Mouse (Mus musculus) thymus, adult 2 months (tissue): ENCODE results near the gene Phf24. TPM values are rescaled to one million over a fixed set of nuclear protein-coding genes. Genes with fewer than 3 reads are reported as not detected.

ENCODE experiments used
- DNase-seq: peaks from one replicate; pipeline ENCODE4 v3.0.0; 2021
- H3K27ac ChIP-seq: fragments of 200-500 bp; 2 replicates; pipeline ENCODE4 v1.5.1; 2012; ENCODE audit warnings: low read length, control low read depth; ENCODE audit not compliant: control insufficient read depth, insufficient read depth
- H3K27me3 ChIP-seq: fragments of 200-500 bp; 2 replicates; pipeline ENCODE4 v1.6.1; 2012; ENCODE audit warnings: mild to moderate bottlenecking, low read length, moderate library complexity, mixed read lengths; ENCODE audit not compliant: control insufficient read depth, insufficient read depth
- H3K36me3 ChIP-seq: fragments of 200-500 bp; 2 replicates; pipeline ENCODE4 v1.6.1; 2012; ENCODE audit warnings: mild to moderate bottlenecking, low read length, moderate library complexity; ENCODE audit not compliant: control insufficient read depth, insufficient read depth
- H3K4me1 ChIP-seq: fragments of 200-500 bp; replicated peaks from 2 replicates; pipeline ENCODE4 v1.6.1; 2012; ENCODE audit warnings: low read length; ENCODE audit not compliant: control insufficient read depth, insufficient read depth
- H3K4me3 ChIP-seq: fragments of 200-500 bp; 2 replicates; pipeline ENCODE4 v1.5.1; 2012; ENCODE audit warnings: mild to moderate bottlenecking, low read length, control low read depth, moderate library complexity; ENCODE audit not compliant: control insufficient read depth, insufficient read depth
- CTCF ChIP-seq: fragments of 200-500 bp; IDR thresholded peaks from 2 replicates; pipeline ENCODE4 v1.5.1; 2012; ENCODE audit warnings: mild to moderate bottlenecking, control low read depth, low read length, moderate library complexity, borderline replicate concordance; ENCODE audit not compliant: control insufficient read depth, poor library complexity, insufficient read depth; ENCODE audit errors: extremely low read depth
- POLR2A ChIP-seq: fragments of 200-500 bp; IDR thresholded peaks from 2 replicates; pipeline ENCODE4 v1.6.1; 2012; ENCODE audit warnings: mild to moderate bottlenecking, low read length, control low read depth, moderate library complexity; ENCODE audit not compliant: control insufficient read depth, poor library complexity, insufficient read depth; ENCODE audit errors: extremely low read depth
- WGBS: fragments of 180-500 bp; shearing (Covaris S2); methylation state at CpG from one replicate; pipeline ENCODE4 v1.1.7; 2018; 5-methylcytosine and 5-hydroxymethylcytosine counted together
- polyA plus RNA-seq: library from polyadenylated mRNA; depleted of rRNA; stranded (reverse); fragments of >200 nt; gene quantifications from 2 replicates; pipeline ENCODE4 v1.2.3, GENCODE M21; 2012

Phf24 gene
- polyA plus RNA-seq, 1 experiment, result 2.3 TPM

DNA sequence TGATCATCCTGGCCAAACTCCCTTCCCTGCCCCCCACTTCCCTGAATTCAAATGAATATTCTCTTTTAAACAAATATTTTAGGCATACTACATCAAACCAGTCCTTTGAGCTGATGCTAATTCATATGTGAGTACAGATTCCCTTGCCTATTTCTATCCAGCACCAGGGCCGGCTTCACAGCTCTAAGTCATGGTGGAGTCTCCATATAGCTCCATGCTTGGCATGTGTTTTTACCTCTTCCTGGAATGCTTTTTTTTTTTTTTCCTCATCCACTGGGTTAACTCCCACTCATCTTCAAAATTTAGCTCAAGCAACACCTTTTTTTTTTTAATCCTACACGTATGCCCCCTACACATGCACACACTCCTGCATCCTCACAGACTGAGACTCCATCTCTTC lies 5.1 kb downstream of the Phf24 start:
- Histone ChIP-seq H3K4me3 (no peak overlapping the region), H3K27me3 (peaks cover 4% of the 10 kb centered on the region; the same call in 1 of the 2 replicates), H3K27ac (no peak overlapping the region), H3K36me3 (no peaks in the 10 kb centered on the region), H3K4me1 (peaks cover 7% of the 10 kb centered on the region)
- WGBS, result 84% methylated on average over 2 of the region's 2 CpGs
- no peak for DNase-seq
- TF ChIP-seq POLR2A, result no peak
- TF ChIP-seq CTCF, result no peak

DNA sequence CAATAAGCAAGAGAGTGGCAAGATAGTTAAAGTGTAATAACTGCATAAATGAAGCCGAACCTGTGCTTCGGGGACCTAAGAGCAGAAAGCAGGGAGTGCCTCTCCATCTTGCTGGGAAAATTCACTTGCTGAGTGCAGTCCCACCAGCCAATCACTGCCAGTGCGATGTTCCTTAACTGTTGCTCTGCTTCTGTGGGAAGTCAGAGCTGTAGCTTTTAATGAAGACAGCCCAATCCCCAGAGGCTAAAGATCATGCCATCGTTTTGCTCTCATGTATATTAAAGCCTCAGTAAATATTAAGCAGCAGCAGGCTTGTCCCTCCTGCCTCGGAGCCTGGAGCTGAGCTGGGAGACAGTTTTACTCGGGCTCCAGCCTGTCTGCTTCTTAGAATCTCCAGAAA lies 5.6 kb downstream of the Phf24 start:
- no peaks in the 10 kb centered on the region for H3K36me3 ChIP-seq
- TF ChIP-seq CTCF (no peak), POLR2A (no peak)
- 80% methylated on average over 6 of the region's 6 CpGs for WGBS
- no peak overlapping the region for H3K27ac ChIP-seq
- H3K4me1 ChIP-seq, result peaks cover 4% of the 10 kb centered on the region
- H3K27me3 ChIP-seq, result peaks cover 4% of the 10 kb centered on the region; the same call in 1 of the 2 replicates
- H3K4me3 ChIP-seq, result no peak overlapping the region
- no peak for DNase-seq

DNA sequence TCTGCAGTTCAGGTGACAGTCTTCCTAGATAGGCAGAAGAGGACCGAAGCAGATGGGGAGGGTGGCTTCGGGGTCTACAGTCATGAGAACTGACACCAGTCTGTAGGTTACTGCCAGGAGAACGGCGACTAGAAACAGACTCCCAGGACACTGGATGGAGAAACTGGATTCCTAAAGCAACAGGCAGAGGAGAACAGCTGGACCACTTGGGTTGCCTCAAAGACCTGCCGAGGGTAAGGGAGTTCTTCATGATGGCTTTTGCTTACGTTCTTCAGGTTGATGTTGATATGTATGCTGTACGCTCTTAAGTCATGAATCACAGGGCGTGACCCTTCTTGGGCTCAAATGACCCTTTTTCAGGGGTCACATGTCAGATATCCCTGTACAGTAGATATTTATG lies 6.0 kb downstream of the Phf24 start:
- TF ChIP-seq CTCF (no peak), POLR2A (no peak)

DNA sequence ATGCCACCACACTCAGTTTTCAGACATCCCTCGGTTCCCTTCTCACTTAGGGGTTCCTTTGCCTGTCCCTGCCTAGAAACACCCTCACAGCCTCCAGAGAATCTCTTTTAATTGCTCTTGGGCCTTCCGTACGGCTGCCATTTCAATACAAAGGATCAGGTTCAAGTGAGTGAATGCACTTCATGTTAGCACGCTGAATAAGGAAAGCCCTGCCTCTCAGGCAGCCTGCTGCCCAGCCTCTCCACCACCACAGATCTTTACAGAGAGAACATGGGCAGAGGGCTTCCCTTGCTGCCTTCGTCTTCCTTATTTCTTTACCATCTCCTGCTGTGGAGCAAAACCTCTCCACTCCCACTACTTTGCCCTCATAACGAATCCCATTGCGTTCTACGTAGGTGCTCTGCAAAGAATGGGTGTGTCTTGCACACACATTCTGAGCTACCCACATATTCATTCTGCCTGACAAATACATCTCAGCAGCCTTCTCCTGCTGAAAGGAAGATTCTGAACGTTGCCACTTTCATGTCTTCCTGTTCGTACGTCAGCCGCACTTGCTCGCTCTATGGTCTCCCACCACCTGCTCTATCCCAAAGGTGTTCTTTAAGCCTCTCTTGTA lies 7.7 kb downstream of the Phf24 start:
- no peaks in the 10 kb centered on the region for H3K4me1 ChIP-seq
- H3K27me3 ChIP-seq, result no peaks in the 10 kb centered on the region
- no peak for DNase-seq
- no peaks in the 10 kb centered on the region for H3K36me3 ChIP-seq
- H3K4me3 ChIP-seq, result no peak overlapping the region
- TF ChIP-seq CTCF, result no peak
- no peak for TF ChIP-seq POLR2A
- H3K27ac ChIP-seq, result no peak overlapping the region
- 87% methylated on average over 13 of the region's 13 CpGs for WGBS

More for the DNA sequence above, 6.0 kb downstream of the Phf24 start:
- Histone ChIP-seq H3K27me3 (no peaks in the 10 kb centered on the region; the same call in 1 of the 2 replicates), H3K36me3 (no peaks in the 10 kb centered on the region), H3K27ac (no peak overlapping the region), H3K4me1 (peaks cover under 1% of the 10 kb centered on the region; the same call in 1 of the 2 replicates), H3K4me3 (no peak overlapping the region)
- 87% methylated on average over 8 of the region's 8 CpGs for WGBS
- no peak for DNase-seq

DNA sequence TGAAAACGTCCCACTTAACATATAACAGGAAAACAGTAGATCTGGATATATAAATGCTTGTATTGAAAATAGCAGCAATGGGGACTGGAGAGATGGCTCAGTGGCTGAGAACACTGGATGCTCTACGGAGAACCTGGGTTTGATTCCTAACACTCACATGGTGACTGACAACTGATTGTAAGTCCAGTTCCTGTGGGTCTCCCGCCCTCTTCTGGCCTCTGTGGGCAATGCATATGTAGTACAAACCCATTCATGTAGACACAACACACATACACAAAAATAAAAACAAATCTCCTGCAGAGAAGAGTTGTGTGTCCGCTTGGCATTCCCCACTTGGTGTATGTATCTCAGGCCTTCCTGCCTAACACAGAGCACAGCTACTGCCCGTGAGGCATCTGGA lies 11.7 kb downstream of the Phf24 start:
- WGBS, result 85% methylated on average over 5 of the region's 5 CpGs
- Histone ChIP-seq H3K4me1 (no peaks in the 10 kb centered on the region), H3K4me3 (no peak overlapping the region), H3K27me3 (no peaks in the 10 kb centered on the region), H3K27ac (no peak overlapping the region), H3K36me3 (no peaks in the 10 kb centered on the region)
- DNase-seq, result no peak
- TF ChIP-seq POLR2A (no peak), CTCF (no peak)

DNA sequence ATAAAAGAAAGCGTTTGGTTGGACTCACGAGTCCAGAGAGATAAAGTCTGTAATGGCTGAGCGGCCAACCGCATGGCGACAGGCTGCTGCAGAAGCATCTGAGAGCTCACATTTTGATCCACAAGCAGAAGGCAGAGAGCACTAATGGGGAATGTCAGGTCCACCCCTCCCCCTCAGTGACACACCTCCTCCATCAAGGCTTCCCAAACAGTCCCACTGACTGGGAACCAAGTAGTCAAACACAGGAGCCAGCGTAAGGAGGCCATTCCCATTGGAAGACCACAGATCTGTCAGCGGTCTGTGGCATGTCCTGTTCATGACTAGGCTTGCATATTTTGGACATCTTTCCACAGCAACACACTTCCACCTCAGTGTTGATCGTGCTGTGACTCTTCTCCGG lies 12.5 kb downstream of the Phf24 start:
- Histone ChIP-seq H3K27me3 (no peaks in the 10 kb centered on the region), H3K27ac (no peak overlapping the region), H3K4me1 (no peaks in the 10 kb centered on the region; the same call in 1 of the 2 replicates), H3K36me3 (no peaks in the 10 kb centered on the region), H3K4me3 (no peak overlapping the region)
- no peak for DNase-seq
- 96% methylated on average over 9 of the region's 9 CpGs for WGBS
- no peak for TF ChIP-seq POLR2A
- TF ChIP-seq CTCF, result no peak
